Mouse (Mus musculus) liver, postnatal 0 days (tissue): ENCODE data around the gene Ubfd1. TPM values are rescaled to one million over a fixed set of nuclear protein-coding genes. Genes with fewer than 3 reads are reported as not detected.
A peak's percentile ranks its signal among the peaks of the same experiment; 100 is the strongest.

Experiments
- ATAC-seq: fragments of 200-750 bp; cut with Nextera tagmentation; 2 replicates; pipeline ENCODE4 v1.8.0; 2017; ENCODE audit warnings: mild to moderate bottlenecking, moderate library complexity
- DNase-seq: peaks from one replicate; pipeline ENCODE4 v3.0.0-alpha.2; 2016
- H3K27ac ChIP-seq: fragments of 300-500 bp; sonication (generic); 2 replicates; pipeline ENCODE4 v1.5.1; 2014; ENCODE audit warnings: antibody characterized with exemption, moderate library complexity, mild to moderate bottlenecking, low read depth
- H3K27me3 ChIP-seq: fragments of 300-500 bp; sonication (generic); 2 replicates; pipeline ENCODE4 v1.6.1; 2014; ENCODE audit warnings: low read length, control low read depth, mixed read lengths; ENCODE audit not compliant: insufficient read depth
- H3K36me3 ChIP-seq: fragments of 300-500 bp; sonication (generic); replicated peaks from 2 replicates; pipeline ENCODE4 v1.6.1; 2014; ENCODE audit warnings: mild to moderate bottlenecking, control low read depth, low read length, moderate library complexity, mixed read lengths; ENCODE audit not compliant: insufficient read depth
- H3K4me1 ChIP-seq: fragments of 300-500 bp; sonication (generic); 2 replicates; pipeline ENCODE4 v1.6.1; 2014; ENCODE audit warnings: antibody characterized with exemption, mild to moderate bottlenecking, control low read depth; ENCODE audit not compliant: insufficient read depth
- H3K4me2 ChIP-seq: fragments of 300-500 bp; sonication (generic); 2 replicates; pipeline ENCODE4 v1.6.1; 2014; ENCODE audit warnings: low read depth, mild to moderate bottlenecking, low read length, moderate library complexity, mixed read lengths
- H3K4me3 ChIP-seq: fragments of 300-500 bp; sonication (generic); 2 replicates; pipeline ENCODE4 v1.5.1; 2014; ENCODE audit warnings: low read depth, low read length
- H3K9ac ChIP-seq: fragments of 300-500 bp; sonication (generic); replicated peaks from 2 replicates; pipeline ENCODE4 v1.6.1; 2014; ENCODE audit warnings: mild to moderate bottlenecking, moderate library complexity
- H3K9me3 ChIP-seq: fragments of 300-500 bp; sonication (generic); 2 replicates; pipeline ENCODE4 v1.6.1; 2016; ENCODE audit warnings: mild to moderate bottlenecking, control low read depth, low read length, mixed read lengths
- CTCF ChIP-seq: sonication (generic); IDR thresholded peaks from 2 replicates; pipeline ENCODE4 v1.5.1; 2016; ENCODE audit warnings: antibody characterized with exemption, low read depth
- EP300 ChIP-seq: IDR thresholded peaks from 2 replicates; pipeline ENCODE4 v1.6.1; 2016; ENCODE audit warnings: antibody characterized with exemption, low read depth, mild to moderate bottlenecking
- WGBS: fragments of 180-500 bp; shearing (Covaris S2); extraction: QIAGEN DNeasy Blood & Tissue Kit; methylation state at CpG from one replicate; pipeline ENCODE4 v1.1.7; 2014; ENCODE audit not compliant: insufficient replicate concordance; 5-methylcytosine and 5-hydroxymethylcytosine counted together
- polyA plus RNA-seq: library from polyadenylated mRNA; unstranded; fragments of >200 nt; fragmentation: Nextera tagmentation; extraction: Ambion mirVana; gene quantifications from 2 replicates; pipeline ENCODE4 v1.2.1, GENCODE M21; 2015

Gene Ubfd1
- polyA plus RNA-seq, result 10.9 and 11.0 TPM in 2 replicates

DNA sequence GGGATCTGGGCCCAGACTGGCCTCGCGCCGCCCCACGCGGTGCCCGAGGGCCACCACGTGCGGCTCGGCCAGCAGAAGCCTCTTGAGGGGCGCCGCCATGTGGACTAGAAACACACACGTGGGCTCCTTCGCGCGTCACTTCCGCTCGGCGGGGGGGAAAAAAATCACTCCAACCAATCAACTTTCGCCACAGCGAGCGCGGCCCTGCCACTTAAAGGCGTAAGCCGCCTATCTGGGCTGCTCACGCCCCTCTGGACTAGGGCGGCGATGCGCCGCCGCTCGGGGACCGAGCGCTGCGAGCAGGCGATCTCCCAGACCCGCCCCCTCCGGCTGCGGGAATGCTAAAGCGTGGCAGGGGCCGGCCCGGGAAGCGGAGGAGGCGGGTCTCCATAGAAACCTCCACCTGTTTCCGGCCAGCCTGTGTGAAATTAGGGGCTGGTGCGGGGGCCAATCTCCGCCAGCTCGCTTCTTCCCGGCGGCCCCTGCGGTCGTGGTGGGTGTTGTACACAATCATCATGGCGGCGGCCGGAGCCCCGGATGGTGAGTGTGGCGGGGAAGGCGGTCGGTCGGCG, at the start of gene Ubfd1, which contains the start of gene Ears2:
Gene Ubfd1, plus strand, starts transcription at position 231 of the 572 bp plus-strand sequence.
Gene Ears2, minus strand, starts transcription at position 319 of the 572 bp plus-strand sequence.
- peaks cover 14% of the 10 kb centered on the region for H3K36me3 ChIP-seq
- H3K4me2 ChIP-seq, result peak within 1 kb of the TSS; percentile 91
- DNase-seq, result peak; percentile 96
- H3K9me3 ChIP-seq, result no peaks in the 10 kb centered on the region
- H3K27ac ChIP-seq, result peak within 1 kb of the TSS; percentile 92
- H3K9ac ChIP-seq, result peak within 1 kb of the TSS; percentile 89
- peaks cover 36% of the 10 kb centered on the region for H3K4me1 ChIP-seq
- peak within 1 kb of the TSS; percentile 94 for H3K4me3 ChIP-seq
- no peak; the same call in 1 of the 2 replicates for TF ChIP-seq CTCF
- peak; percentile 20; the same call in 1 of the 2 replicates for TF ChIP-seq EP300
- no peaks in the 10 kb centered on the region for H3K27me3 ChIP-seq
- ATAC-seq, result peak; percentile 97
- WGBS, result under 1% methylated on average over 53 of the region's 60 CpGs

GRCm38 (mm10) chr7:122018247-122018646, 48.7 kb upstream of the Ubfd1 start:
- H3K4me1 ChIP-seq, result peaks cover 54% of the 10 kb centered on the region
- 41% methylated on average over 3 of the region's 3 CpGs for WGBS
- H3K4me3 ChIP-seq, result no peak overlapping the region

DNA sequence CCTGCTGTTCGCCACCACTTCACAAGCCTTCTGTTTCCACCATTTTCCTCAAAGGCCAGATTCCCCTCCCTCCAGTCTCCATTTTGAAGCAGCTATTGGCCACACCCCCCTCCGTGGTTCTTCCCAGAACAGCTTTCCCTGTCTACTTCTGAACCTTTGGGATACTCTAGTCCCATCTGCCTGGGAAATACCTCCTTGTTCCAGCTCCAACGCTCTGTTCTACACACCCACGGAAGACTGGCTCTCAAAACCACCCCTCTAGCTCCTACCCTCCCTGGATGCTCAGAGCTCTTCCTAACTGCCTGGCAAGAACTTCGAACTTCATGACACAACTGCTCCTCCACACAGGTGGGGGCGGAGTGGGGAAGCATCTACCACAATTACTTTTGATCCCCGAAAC, 48.0 kb upstream of the Ubfd1 start:
- ATAC-seq (no peak), DNase-seq (no peak)
- H3K9me3 ChIP-seq, result no peaks in the 10 kb centered on the region
- peak overlapping the region; percentile 44 for H3K4me2 ChIP-seq
- peaks cover 54% of the 10 kb centered on the region for H3K4me1 ChIP-seq
- no peaks in the 10 kb centered on the region for H3K36me3 ChIP-seq
- no peak overlapping the region for H3K9ac ChIP-seq
- 81% methylated on average over 7 of the region's 7 CpGs for WGBS
- peak overlapping the region; percentile 59; the same call in 1 of the 2 replicates for H3K27ac ChIP-seq
- TF ChIP-seq EP300 (no peak), CTCF (no peak)
- H3K4me3 ChIP-seq, result no peak overlapping the region
- H3K27me3 ChIP-seq, result no peaks in the 10 kb centered on the region

More at GRCm38 (mm10) chr7:122018247-122018646, 48.7 kb upstream of the Ubfd1 start:
- Histone ChIP-seq H3K27ac (peak overlapping the region; percentile 59), H3K4me2 (peak overlapping the region; percentile 44), H3K9me3 (no peaks in the 10 kb centered on the region), H3K27me3 (no peaks in the 10 kb centered on the region), H3K9ac (no peak overlapping the region), H3K36me3 (no peaks in the 10 kb centered on the region)
- DNase-seq (peak; percentile 48), ATAC-seq (peak; percentile 18)
- TF ChIP-seq CTCF (peak; percentile 16; the same call in 1 of the 2 replicates), EP300 (no peak)

DNA sequence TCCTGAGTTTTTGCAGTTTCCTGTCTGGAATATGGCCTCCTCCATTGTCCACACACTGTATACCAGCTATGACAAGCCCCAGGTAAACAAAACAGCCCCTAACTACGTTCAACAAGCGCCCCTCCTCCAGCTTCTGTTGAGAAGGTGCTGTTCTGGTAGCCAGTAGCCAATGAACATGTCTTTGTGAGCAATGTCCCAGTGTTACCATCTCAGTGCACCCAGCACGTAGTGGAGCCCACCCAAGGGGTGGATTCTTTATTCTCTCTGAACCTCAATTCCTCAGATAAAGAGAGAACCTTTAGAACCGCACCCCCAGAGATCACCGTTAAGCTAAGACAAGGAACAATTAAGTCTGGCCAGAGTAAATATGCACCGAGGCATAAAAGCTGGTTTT, 46.7 kb upstream of the Ubfd1 start:
- Histone ChIP-seq H3K27ac (peak overlapping the region; percentile 69), H3K4me1 (peaks cover 45% of the 10 kb centered on the region), H3K36me3 (no peaks in the 10 kb centered on the region), H3K9me3 (no peaks in the 10 kb centered on the region), H3K4me2 (peak overlapping the region; percentile 100), H3K9ac (peak overlapping the region; percentile 69), H3K4me3 (peak overlapping the region; percentile 81), H3K27me3 (no peaks in the 10 kb centered on the region)
- ATAC-seq (no peak; the same call in 1 of the 2 replicates), DNase-seq (no peak)
- no peak for TF ChIP-seq CTCF
- TF ChIP-seq EP300, result no peak
- WGBS, result 4% methylated on average over 6 of the region's 6 CpGs

DNA sequence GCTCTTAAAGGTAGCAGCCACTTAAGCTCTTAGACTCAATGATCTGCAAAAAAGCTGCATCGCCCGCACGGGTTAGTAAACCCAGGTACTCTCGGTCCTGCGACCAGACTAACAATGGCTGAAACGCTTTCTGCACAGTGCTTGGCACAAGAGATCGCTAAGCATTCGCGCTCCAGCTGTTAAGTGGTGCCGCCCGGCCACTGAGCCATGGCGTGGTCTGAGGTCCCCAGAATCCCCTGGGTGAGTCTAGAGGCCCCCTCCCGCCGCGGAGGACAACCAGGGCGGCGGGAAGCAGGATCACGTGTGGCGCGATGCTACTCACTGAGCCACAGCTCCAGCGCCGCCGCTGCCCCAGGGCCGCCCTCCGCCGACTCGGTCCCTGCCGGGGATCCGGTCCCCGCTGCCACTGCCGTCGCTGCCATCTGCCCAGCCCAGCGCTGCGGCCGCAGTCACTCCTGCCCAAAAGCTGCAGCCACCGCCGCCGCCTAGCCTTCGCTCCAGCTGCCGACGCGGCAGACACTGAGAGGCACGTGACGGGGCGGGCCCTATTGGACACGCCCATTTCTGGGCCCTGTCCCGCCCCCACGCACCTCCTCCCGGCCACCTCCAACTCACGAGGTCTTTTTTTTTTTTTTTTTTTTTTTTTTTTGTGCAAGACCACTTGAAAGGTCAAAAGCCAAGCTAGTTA, 46.2 kb upstream of the Ubfd1 start, which contains the start of gene Gga2:
Gene Gga2, minus strand, starts transcription at position 556 of the 688 bp plus-strand sequence.
- no peak for TF ChIP-seq EP300
- no peak for TF ChIP-seq CTCF
- H3K36me3 ChIP-seq, result no peaks in the 10 kb centered on the region
- peak; percentile 89 for ATAC-seq
- DNase-seq, result peak; percentile 91
- WGBS, result under 1% methylated on average over 49 of the region's 50 CpGs
- H3K9ac ChIP-seq, result peak within 1 kb of the TSS; percentile 69
- H3K27me3 ChIP-seq, result no peaks in the 10 kb centered on the region
- H3K27ac ChIP-seq, result peak within 1 kb of the TSS; percentile 69
- peak within 1 kb of the TSS; percentile 100 for H3K4me2 ChIP-seq
- H3K4me1 ChIP-seq, result peaks cover 42% of the 10 kb centered on the region
- peak within 1 kb of the TSS; percentile 81 for H3K4me3 ChIP-seq
- H3K9me3 ChIP-seq, result no peaks in the 10 kb centered on the region

DNA sequence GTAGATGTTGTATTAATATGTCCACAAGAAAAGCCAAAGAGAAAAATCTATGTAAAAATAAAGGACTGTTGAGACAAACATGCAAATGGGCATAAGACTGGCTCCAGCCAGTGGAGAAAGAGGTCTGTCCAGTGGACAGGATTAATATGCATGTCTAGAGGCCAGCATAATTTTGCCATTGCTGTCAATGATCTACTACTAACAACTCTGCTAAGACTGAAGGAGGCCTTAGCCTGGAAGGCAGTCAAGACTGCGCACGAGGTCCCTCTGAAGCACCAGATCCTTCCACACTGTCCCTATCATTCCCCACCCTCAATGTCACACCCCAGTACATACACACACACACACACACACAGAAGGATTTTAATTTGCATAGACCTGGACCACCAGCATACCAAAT, 44.8 kb upstream of the Ubfd1 start:
- DNase-seq, result no peak
- H3K4me2 ChIP-seq, result no peak overlapping the region
- 86% methylated on average over 2 of the region's 2 CpGs for WGBS
- no peak overlapping the region for H3K9ac ChIP-seq
- no peak for ATAC-seq
- TF ChIP-seq CTCF, result no peak
- no peak for TF ChIP-seq EP300
- H3K36me3 ChIP-seq, result no peaks in the 10 kb centered on the region
- peaks cover 30% of the 10 kb centered on the region for H3K4me1 ChIP-seq
- H3K27ac ChIP-seq, result no peak overlapping the region
- H3K27me3 ChIP-seq, result no peaks in the 10 kb centered on the region
- H3K9me3 ChIP-seq, result no peaks in the 10 kb centered on the region
- H3K4me3 ChIP-seq, result no peak overlapping the region
